In genomic region chr7:65463438-65463837, GRCm38 (mm10) we compare ENCODE assay signal across 25 mouse cellular contexts.
"Had no signal": no experiment of that assay in that cellular context is flagged by ENCODE, and none has a peak within 500 bp of the region (broad histone marks: within the 10 kb centered on the region; RNA-seq: fewer than 3 reads in every experiment).

No protein-coding gene starts in this region.

- H3K9ac ChIP-seq: heart, embryonic 12.5 days; hindbrain, embryonic 12.5 days; hindbrain, embryonic 14.5 days; intestine, embryonic 15.5 days; limb, embryonic 13.5 days; limb, embryonic 15.5 days; liver, embryonic 12.5 days had no signal

- H3K36me3 ChIP-seq: heart, embryonic 10.5 days; heart, embryonic 12.5 days; hindbrain, embryonic 10.5 days; hindbrain, embryonic 12.5 days; intestine, embryonic 15.5 days; limb, embryonic 13.5 days; limb, embryonic 15.5 days; liver, embryonic 12.5 days had no signal

- H3K9me3 ChIP-seq: heart, embryonic 10.5 days; heart, embryonic 12.5 days; hindbrain, embryonic 10.5 days; hindbrain, embryonic 12.5 days; intestine, embryonic 15.5 days; limb, embryonic 13.5 days; limb, embryonic 15.5 days; liver, embryonic 12.5 days had no signal

- H3K4me3 ChIP-seq: gastrocnemius, adult 2 months; heart, embryonic 10.5 days; heart, embryonic 12.5 days; hindbrain, embryonic 10.5 days; hindbrain, embryonic 12.5 days; intestine, embryonic 15.5 days; layer of hippocampus, adult 2 months; limb, embryonic 13.5 days; limb, embryonic 15.5 days; liver, embryonic 12.5 days had no signal

- H3K4me2 ChIP-seq: heart, embryonic 12.5 days; hindbrain, embryonic 12.5 days; hindbrain, embryonic 14.5 days; intestine, embryonic 15.5 days; limb, embryonic 13.5 days; limb, embryonic 15.5 days; liver, embryonic 12.5 days had no signal

- DNase-seq: gastrocnemius, adult 2 months; gastrocnemius, postnatal 10 days; gastrocnemius, postnatal 25 days; heart, postnatal 10 days; heart, postnatal 4 days; kidney, adult 18-20 months; kidney, adult 8-10 months; kidney, postnatal 10 days; kidney, postnatal 25 days; kidney, postnatal 4 days; layer of hippocampus, postnatal 36 days; left cerebral cortex, postnatal 4 days had no signal

- H3K4me1 ChIP-seq: hindbrain, embryonic 12.5 days had no signal

- H3K27ac ChIP-seq: gastrocnemius, adult 2 months; heart, embryonic 10.5 days; hindbrain, embryonic 10.5 days; hindbrain, embryonic 12.5 days; hindbrain, embryonic 14.5 days; intestine, embryonic 15.5 days; layer of hippocampus, adult 2 months; limb, embryonic 13.5 days; limb, embryonic 15.5 days; liver, embryonic 12.5 days had no signal

- H3K27me3 ChIP-seq: heart, embryonic 12.5 days; hindbrain, embryonic 12.5 days; intestine, embryonic 15.5 days; limb, embryonic 13.5 days; limb, embryonic 15.5 days had no signal

- ATAC-seq: hindbrain, embryonic 16.5 days; inflammation-experienced regulatory T-cells, adult 6 months; intestine, embryonic 15.5 days; intestine, postnatal 0 days; liver, embryonic 12.5 days had no signal
